Mouse (Mus musculus) midbrain, embryonic 13.5 days (tissue): ENCODE results near the gene Rsu1. TPM values are rescaled to one million over a fixed set of nuclear protein-coding genes. Genes with fewer than 3 reads are reported as not detected.
A peak's percentile ranks its signal among the peaks of the same experiment; 100 is the strongest.

Source experiments
- ATAC-seq: fragments of 200-750 bp; cut with Nextera tagmentation; 2 replicates; pipeline ENCODE4 v1.8.0; 2017; ENCODE audit warnings: mild to moderate bottlenecking, moderate TSS enrichment, moderate library complexity
- H3K27ac ChIP-seq: fragments of 300-500 bp; sonication (generic); 2 replicates; pipeline ENCODE4 v1.5.1; 2015; ENCODE audit warnings: inconsistent platforms, mild to moderate bottlenecking, moderate library complexity
- H3K27me3 ChIP-seq: fragments of 300-500 bp; sonication (generic); 2 replicates; pipeline ENCODE4 v1.6.1; 2015; ENCODE audit warnings: mild to moderate bottlenecking, inconsistent platforms
- H3K36me3 ChIP-seq: fragments of 300-500 bp; sonication (generic); 2 replicates; pipeline ENCODE4 v1.6.1; 2015; ENCODE audit warnings: mild to moderate bottlenecking, inconsistent platforms
- H3K4me1 ChIP-seq: fragments of 300-500 bp; sonication (generic); replicated peaks from 2 replicates; pipeline ENCODE4 v1.6.1; 2015; ENCODE audit warnings: inconsistent platforms
- H3K4me2 ChIP-seq: fragments of 300-500 bp; sonication (generic); replicated peaks from 2 replicates; pipeline ENCODE4 v1.6.1; 2015; ENCODE audit warnings: moderate library complexity, mild to moderate bottlenecking, inconsistent platforms
- H3K4me3 ChIP-seq: fragments of 300-500 bp; sonication (generic); replicated peaks from 2 replicates; pipeline ENCODE4 v1.5.1; 2015; ENCODE audit warnings: mild to moderate bottlenecking, inconsistent platforms
- H3K9ac ChIP-seq: fragments of 300-500 bp; sonication (generic); replicated peaks from 2 replicates; pipeline ENCODE4 v1.6.1; 2015; ENCODE audit warnings: mild to moderate bottlenecking, inconsistent platforms
- H3K9me3 ChIP-seq: fragments of 300-500 bp; sonication (generic); 2 replicates; pipeline ENCODE4 v1.6.1; 2016; ENCODE audit warnings: mild to moderate bottlenecking, inconsistent platforms
- WGBS: fragments of 180-500 bp; shearing (Covaris S2); methylation state at CpG from one replicate; pipeline ENCODE4 v1.1.7; 2015; 5-methylcytosine and 5-hydroxymethylcytosine counted together
- polyA plus RNA-seq: library from polyadenylated mRNA; unstranded; fragments of >200 nt; fragmentation: Nextera tagmentation; extraction: Ambion mirVana; gene quantifications from 2 replicates; pipeline ENCODE4 v1.2.1, GENCODE M21; 2015

The Rsu1 gene
- polyA plus RNA-seq: 49.0 and 50.8 TPM in 2 replicates

- Histone ChIP-seq H3K4me1 (peaks cover 9% of the 10 kb centered on the region), H3K9ac (peak within 1 kb of the TSS; percentile 73), H3K27me3 (no peaks in the 10 kb centered on the region), H3K27ac (no peak within 1 kb of the TSS), H3K4me2 (peak within 1 kb of the TSS; percentile 76), H3K9me3 (no peaks in the 10 kb centered on the region), H3K36me3 (no peaks in the 10 kb centered on the region), H3K4me3 (peak within 1 kb of the TSS; percentile 64)
- WGBS: under 1% methylated on average over 37 of the region's 37 CpGs
- ATAC-seq: peak; percentile 99
These were observed at the start of gene Rsu1 for GRCm38 (mm10) chr2:13271165-13271957. Gene Rsu1, minus strand, starts transcription at chr2:13271415.

- WGBS: 87% methylated on average over 3 of the region's 3 CpGs
- Histone ChIP-seq H3K4me3 (no peak overlapping the region), H3K4me2 (no peak overlapping the region), H3K9ac (no peak overlapping the region), H3K4me1 (0 out of 2 replicates have a peak, but pooled peaks cover 3% of the 10 kb centered on the region), H3K27ac (no peak overlapping the region), H3K36me3 (no peaks in the 10 kb centered on the region), H3K27me3 (no peaks in the 10 kb centered on the region), H3K9me3 (no peaks in the 10 kb centered on the region)
- no peak for ATAC-seq
These were observed 32.2 kb upstream of the Rsu1 start for GRCm38 (mm10) chr2:13303376-13303775.

GRCm38 (mm10) chr2:13299031-13299430 lies 27.8 kb upstream of the Rsu1 start:
- Histone ChIP-seq H3K36me3 (no peaks in the 10 kb centered on the region), H3K9ac (no peak overlapping the region), H3K4me3 (no peak overlapping the region), H3K4me1 (0 out of 2 replicates have a peak, but pooled peaks cover 6% of the 10 kb centered on the region), H3K9me3 (no peaks in the 10 kb centered on the region), H3K27ac (no peak overlapping the region), H3K27me3 (no peaks in the 10 kb centered on the region), H3K4me2 (no peak overlapping the region)
- WGBS: 32% methylated on average over 3 of the region's 3 CpGs
- ATAC-seq: peak; percentile 90

- Histone ChIP-seq H3K36me3 (no peaks in the 10 kb centered on the region), H3K9me3 (no peaks in the 10 kb centered on the region), H3K4me2 (no peak overlapping the region), H3K4me1 (0 out of 2 replicates have a peak, but pooled peaks cover 6% of the 10 kb centered on the region), H3K27me3 (no peaks in the 10 kb centered on the region), H3K9ac (no peak overlapping the region), H3K4me3 (no peak overlapping the region), H3K27ac (no peak overlapping the region)
- 43% methylated on average over 5 of the region's 5 CpGs for WGBS
- 0 out of 2 replicates have a peak, but pooled peaks have one; percentile 38 for ATAC-seq
These were observed 26.5 kb upstream of the Rsu1 start for GRCm38 (mm10) chr2:13297733-13298132.

GRCm38 (mm10) chr2:13290661-13291060 lies 19.4 kb upstream of the Rsu1 start:
- Histone ChIP-seq H3K4me1 (no peaks in the 10 kb centered on the region), H3K4me3 (no peak overlapping the region), H3K9ac (no peak overlapping the region), H3K36me3 (no peaks in the 10 kb centered on the region), H3K9me3 (no peaks in the 10 kb centered on the region), H3K27ac (no peak overlapping the region), H3K27me3 (no peaks in the 10 kb centered on the region), H3K4me2 (no peak overlapping the region)
- WGBS: 3% methylated on average over 1 of the region's 1 CpGs
- ATAC-seq: peak; percentile 50; the same call in 1 of the 2 replicates

- Histone ChIP-seq H3K27me3 (no peaks in the 10 kb centered on the region), H3K4me2 (no peak overlapping the region), H3K9me3 (no peaks in the 10 kb centered on the region), H3K4me3 (no peak overlapping the region), H3K9ac (no peak overlapping the region), H3K4me1 (no peaks in the 10 kb centered on the region), H3K27ac (no peak overlapping the region), H3K36me3 (no peaks in the 10 kb centered on the region)
- 81% methylated on average over 3 of the region's 3 CpGs for WGBS
- peak; percentile 40; the same call in 1 of the 2 replicates for ATAC-seq
These were observed 18.9 kb upstream of the Rsu1 start for GRCm38 (mm10) chr2:13290070-13290469.

- no peaks in the 10 kb centered on the region for H3K27me3 ChIP-seq
- no peaks in the 10 kb centered on the region for H3K4me1 ChIP-seq
- H3K36me3 ChIP-seq: no peaks in the 10 kb centered on the region
- 59% methylated on average over 10 of the region's 10 CpGs for WGBS
- H3K27ac ChIP-seq: no peak overlapping the region
- ATAC-seq: peak; percentile 53
- no peaks in the 10 kb centered on the region for H3K9me3 ChIP-seq
- no peak overlapping the region for H3K4me2 ChIP-seq
- H3K9ac ChIP-seq: no peak overlapping the region
- H3K4me3 ChIP-seq: no peak overlapping the region
These were observed 7.1 kb upstream of the Rsu1 start for GRCm38 (mm10) chr2:13278114-13278862.

GRCm38 (mm10) chr2:13275874-13276273 lies 4.7 kb upstream of the Rsu1 start:
- 57% methylated on average over 7 of the region's 7 CpGs for WGBS
- ATAC-seq: no peak

GRCm38 (mm10) chr2:13270736-13271135 lies 479 bp downstream of the Rsu1 start:
- H3K4me2 ChIP-seq: peak overlapping the region; percentile 76
- no peaks in the 10 kb centered on the region for H3K9me3 ChIP-seq
- H3K9ac ChIP-seq: peak overlapping the region; percentile 69
- peak overlapping the region; percentile 64 for H3K4me3 ChIP-seq
- ATAC-seq: no peak; the same call in 1 of the 2 replicates
- no peaks in the 10 kb centered on the region for H3K27me3 ChIP-seq
- H3K36me3 ChIP-seq: no peaks in the 10 kb centered on the region
- H3K27ac ChIP-seq: no peak overlapping the region
- H3K4me1 ChIP-seq: peaks cover 9% of the 10 kb centered on the region
- 65% methylated on average over 8 of the region's 8 CpGs for WGBS

More at GRCm38 (mm10) chr2:13275874-13276273, 4.7 kb upstream of the Rsu1 start:
- no peak overlapping the region for H3K4me2 ChIP-seq
- H3K9me3 ChIP-seq: no peaks in the 10 kb centered on the region
- no peaks in the 10 kb centered on the region for H3K36me3 ChIP-seq
- peaks cover under 1% of the 10 kb centered on the region for H3K4me1 ChIP-seq
- H3K9ac ChIP-seq: no peak overlapping the region
- no peak overlapping the region for H3K4me3 ChIP-seq
- H3K27ac ChIP-seq: no peak overlapping the region
- H3K27me3 ChIP-seq: no peaks in the 10 kb centered on the region

GRCm38 (mm10) chr2:13268681-13269293 lies 2.4 kb downstream of the Rsu1 start:
- no peak overlapping the region for H3K9ac ChIP-seq
- WGBS: 95% methylated on average over 4 of the region's 4 CpGs

GRCm38 (mm10) chr2:13264875-13265274 lies 6.3 kb downstream of the Rsu1 start:
- Histone ChIP-seq H3K9ac (no peak overlapping the region), H3K9me3 (no peaks in the 10 kb centered on the region), H3K4me1 (no peaks in the 10 kb centered on the region), H3K36me3 (no peaks in the 10 kb centered on the region), H3K4me3 (no peak overlapping the region), H3K27ac (no peak overlapping the region), H3K4me2 (no peak overlapping the region), H3K27me3 (no peaks in the 10 kb centered on the region)
- peak; percentile 64 for ATAC-seq
- WGBS: 47% methylated on average over 4 of the region's 4 CpGs

More at GRCm38 (mm10) chr2:13268681-13269293, 2.4 kb downstream of the Rsu1 start:
- ATAC-seq: no peak
- Histone ChIP-seq H3K9me3 (no peaks in the 10 kb centered on the region), H3K4me2 (no peak overlapping the region), H3K27ac (no peak overlapping the region), H3K4me3 (no peak overlapping the region), H3K4me1 (peaks cover 9% of the 10 kb centered on the region), H3K27me3 (no peaks in the 10 kb centered on the region), H3K36me3 (no peaks in the 10 kb centered on the region)

GRCm38 (mm10) chr2:13263150-13263549 lies 8.1 kb downstream of the Rsu1 start:
- H3K4me3 ChIP-seq: no peak overlapping the region
- no peak for ATAC-seq
- WGBS: 68% methylated on average over 4 of the region's 4 CpGs
- no peak overlapping the region for H3K9ac ChIP-seq
- H3K27ac ChIP-seq: no peak overlapping the region
- no peaks in the 10 kb centered on the region for H3K36me3 ChIP-seq
- no peak overlapping the region for H3K4me2 ChIP-seq
- H3K4me1 ChIP-seq: no peaks in the 10 kb centered on the region
- no peaks in the 10 kb centered on the region for H3K27me3 ChIP-seq
- H3K9me3 ChIP-seq: no peaks in the 10 kb centered on the region
